Mouse (Mus musculus) NIH3T3 (cell line): ENCODE measurements at regions not wholly inside any gene's neighbourhood (a gene's known extent, or its start where the extent isn't known, plus 50 kb on each side); places are given as distances from the start of the nearest gene placed in this dataset.
A peak's percentile ranks its signal among the peaks of the same experiment; 100 is the strongest.

ENCODE experiments used
- DNase-seq: peaks from one replicate; pipeline ENCODE4 v3.0.0-alpha.2; 2012; ENCODE audit warnings: low read depth

- no peak for DNase-seq
Observed at GRCm38 (mm10) chr10:109486917-109487604, 476.3 kb upstream of the Syt1 start.

- DNase-seq = no peak
Observed at GRCm38 (mm10) chr10:109480551-109480950, 469.8 kb upstream of the Syt1 start.

GRCm38 (mm10) chr10:109479941-109480340 lies 469.2 kb upstream of the Syt1 start:
- DNase-seq = no peak

- no peak for DNase-seq
Observed at GRCm38 (mm10) chr10:109466516-109466915, 455.7 kb upstream of the Syt1 start.

GRCm38 (mm10) chr10:109431112-109431511 lies 420.3 kb upstream of the Syt1 start:
- DNase-seq = no peak

- DNase-seq = no peak
Observed at GRCm38 (mm10) chr10:109427878-109428277, 417.1 kb upstream of the Syt1 start.

GRCm38 (mm10) chr10:109407011-109407410 lies 396.2 kb upstream of the Syt1 start:
- no peak for DNase-seq

GRCm38 (mm10) chr10:109405116-109405685 lies 394.4 kb upstream of the Syt1 start:
- DNase-seq = no peak

GRCm38 (mm10) chr10:109383758-109384157 lies 373.0 kb upstream of the Syt1 start:
- no peak for DNase-seq

GRCm38 (mm10) chr10:109378846-109379245 lies 368.1 kb upstream of the Syt1 start:
- DNase-seq = no peak

GRCm38 (mm10) chr10:109360161-109360560 lies 349.4 kb upstream of the Syt1 start:
- DNase-seq = no peak

- no peak for DNase-seq
Observed at GRCm38 (mm10) chr10:109358812-109359211, 348.0 kb upstream of the Syt1 start.

GRCm38 (mm10) chr10:109332846-109333386 lies 322.1 kb upstream of the Syt1 start:
- no peak for DNase-seq

- no peak for DNase-seq
Observed at GRCm38 (mm10) chr10:109309286-109309685, 298.5 kb upstream of the Syt1 start.

GRCm38 (mm10) chr10:109300199-109300598 lies 289.4 kb upstream of the Syt1 start:
- no peak for DNase-seq

- no peak for DNase-seq
Observed at GRCm38 (mm10) chr10:109299785-109300184, 289.0 kb upstream of the Syt1 start.

GRCm38 (mm10) chr10:109283348-109283747 lies 272.6 kb upstream of the Syt1 start:
- no peak for DNase-seq

- DNase-seq = peak; percentile 5
Observed at GRCm38 (mm10) chr10:109249781-109250180, 239.0 kb upstream of the Syt1 start.

GRCm38 (mm10) chr10:109246328-109246727 lies 235.5 kb upstream of the Syt1 start:
- no peak for DNase-seq

- no peak for DNase-seq
Observed at GRCm38 (mm10) chr10:109237026-109237425, 226.2 kb upstream of the Syt1 start.

GRCm38 (mm10) chr10:109226989-109227388 lies 216.2 kb upstream of the Syt1 start:
- DNase-seq = no peak

- DNase-seq = no peak
Observed at GRCm38 (mm10) chr10:109188761-109189503, 178.2 kb upstream of the Syt1 start.

- DNase-seq = no peak
Observed at GRCm38 (mm10) chr10:109188252-109188651, 177.5 kb upstream of the Syt1 start.
